Mouse (Mus musculus): ENCODE data around the gene Il24. TPM values are rescaled to one million over a fixed set of nuclear protein-coding genes. Genes with fewer than 3 reads are reported as not detected.

The Il24 gene
- polyA plus RNA-seq, 1 experiment from 2014 or later: not detected

DNA sequence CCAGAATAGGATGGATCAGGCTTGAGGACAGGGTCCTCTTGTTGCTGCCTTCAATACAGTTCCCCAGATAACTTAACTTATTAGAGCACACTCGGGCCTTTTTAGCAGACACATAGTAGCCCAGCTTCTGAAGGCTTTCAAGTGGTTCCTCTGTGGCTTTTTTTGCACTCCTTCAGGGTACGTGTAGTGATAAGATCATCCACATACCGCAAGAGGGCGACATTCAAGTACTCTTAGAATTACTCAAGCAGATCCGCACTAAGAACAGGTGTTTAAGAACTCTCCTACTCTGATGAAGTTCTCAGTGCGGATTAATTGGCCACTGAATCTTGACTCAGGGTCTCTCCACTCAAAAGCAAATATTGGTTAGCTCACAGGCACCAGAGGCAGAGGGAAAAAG, 49.0 kb downstream of the Il24 start:
- H3K9ac ChIP-seq (ENCODE audit: low read depth, low read length): no peak overlapping the region
- H3K36me3 ChIP-seq (ENCODE audit: control insufficient read depth, insufficient read depth): no peaks in the 10 kb centered on the region
- H3K27ac ChIP-seq (ENCODE audit: low read length): no peak overlapping the region
- H3K4me3 ChIP-seq (ENCODE audit: low read depth, low read length): no peak overlapping the region
- H3K4me1 ChIP-seq (ENCODE audit: control insufficient read depth, low read depth, low read length): no peaks in the 10 kb centered on the region; the same call in 1 of the 2 replicates
- H3K27me3 ChIP-seq (ENCODE audit: control insufficient read depth, insufficient read depth, low read depth, low read length): no peaks in the 10 kb centered on the region
- 29% methylated on average over 6 of the region's 6 CpGs for WGBS (ENCODE audit: insufficient replicate concordance)
- no peak overlapping the region for H3K4me2 ChIP-seq (ENCODE audit: low read depth, low read length)
- H3K9me3 ChIP-seq (replicated peaks; ENCODE audit: control insufficient read depth, low read length): no peaks in the 10 kb centered on the region
- ATAC-seq (ENCODE audit: low read depth): no peak

DNA sequence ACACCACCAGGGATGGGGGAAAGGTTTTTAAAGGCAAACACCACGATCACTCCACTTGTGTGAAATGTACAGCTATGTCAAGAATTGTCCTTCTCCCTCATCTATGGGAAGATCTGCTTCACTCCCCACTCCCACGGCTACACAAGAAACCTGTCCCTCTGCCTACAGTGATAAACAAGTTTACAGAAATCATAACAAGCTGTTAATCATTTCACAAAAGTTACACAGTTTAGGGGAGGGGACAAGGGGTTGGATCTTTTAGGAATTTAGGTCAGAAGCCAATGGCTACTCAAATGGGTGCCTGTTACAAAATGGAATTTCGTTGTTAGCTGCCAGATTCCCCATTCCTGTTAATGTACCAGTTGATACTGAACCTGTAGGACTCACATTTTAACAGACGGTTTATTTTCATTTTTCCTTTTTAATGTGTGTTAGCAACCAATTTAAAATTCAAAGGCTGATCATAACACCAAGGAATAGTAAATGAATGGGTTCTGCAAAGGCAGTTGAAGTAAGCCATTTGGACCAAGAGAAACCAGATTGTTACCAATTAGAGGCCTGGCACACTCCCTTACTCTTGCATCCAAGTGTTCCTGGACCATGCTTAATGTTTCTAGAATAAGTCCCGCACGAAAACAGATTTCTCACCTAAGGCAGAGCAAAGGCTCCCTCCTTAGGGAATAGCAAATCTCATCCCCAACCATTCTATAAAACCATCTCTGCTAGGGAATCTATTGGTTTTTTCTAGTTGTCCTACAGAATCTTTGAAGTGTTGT, 51.9 kb downstream of the Il24 start:
- no peak overlapping the region for H3K27ac ChIP-seq (ENCODE audit: low read length)
- peak; percentile 67 for ATAC-seq (ENCODE audit: low read depth)
- WGBS (ENCODE audit: insufficient replicate concordance): 52% methylated on average over 6 of the region's 6 CpGs
- H3K4me1 ChIP-seq (ENCODE audit: control insufficient read depth, low read depth, low read length): no peaks in the 10 kb centered on the region
- no peaks in the 10 kb centered on the region for H3K9me3 ChIP-seq (replicated peaks; ENCODE audit: control insufficient read depth, low read length)
- H3K9ac ChIP-seq (ENCODE audit: low read depth, low read length): no peak overlapping the region
- H3K4me3 ChIP-seq (ENCODE audit: low read depth, low read length): no peak overlapping the region
- H3K27me3 ChIP-seq (ENCODE audit: control insufficient read depth, insufficient read depth, low read depth, low read length): no peaks in the 10 kb centered on the region
- H3K36me3 ChIP-seq (ENCODE audit: control insufficient read depth, insufficient read depth): no peaks in the 10 kb centered on the region
- H3K4me2 ChIP-seq (ENCODE audit: low read depth, low read length): no peak overlapping the region

DNA sequence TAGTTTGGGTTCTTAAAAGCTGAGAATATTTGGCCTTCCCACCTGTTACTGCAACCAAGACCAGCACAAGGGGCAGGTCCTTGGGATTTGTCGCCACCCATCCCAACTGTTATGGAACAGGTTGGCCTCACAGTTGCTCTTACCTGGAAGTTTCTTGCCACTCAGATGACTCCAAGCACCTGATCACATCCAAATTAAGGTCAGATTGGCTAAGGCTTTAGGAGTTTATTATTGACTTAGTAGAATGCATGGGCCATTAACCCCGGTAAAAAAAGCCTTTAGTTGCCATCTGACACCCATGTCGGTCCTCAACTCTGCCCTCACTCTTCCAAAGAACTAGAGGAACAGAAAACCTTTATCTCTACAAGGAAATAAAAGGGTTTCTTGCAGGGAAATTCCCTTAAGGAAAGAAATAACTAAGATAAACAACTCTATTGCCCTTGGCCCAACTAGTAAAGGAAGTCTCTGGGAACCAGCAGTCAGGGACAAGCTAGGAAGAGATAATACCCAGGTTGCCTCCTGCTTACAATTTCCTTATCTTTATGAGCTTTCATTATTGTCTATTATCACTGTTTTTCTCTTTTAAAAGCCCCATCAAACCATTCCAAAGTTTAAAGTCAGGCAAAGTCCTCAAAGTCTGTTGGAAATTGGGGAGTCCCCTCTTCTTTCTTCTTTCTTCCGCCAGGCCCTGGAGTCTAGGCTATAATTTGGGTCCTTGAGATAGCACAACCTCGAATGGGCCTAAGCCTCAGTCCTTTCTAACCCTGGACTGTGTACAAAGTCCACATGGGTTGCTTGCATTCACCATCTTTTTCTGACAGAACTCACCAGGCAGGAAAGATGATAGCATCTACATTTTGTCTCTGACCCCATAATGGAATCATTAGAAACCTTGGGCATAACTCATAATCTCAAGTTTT, 54.8 kb downstream of the Il24 start:
- H3K4me3 ChIP-seq (ENCODE audit: low read depth, low read length): no peak overlapping the region
- H3K36me3 ChIP-seq (ENCODE audit: control insufficient read depth, insufficient read depth): no peaks in the 10 kb centered on the region
- no peaks in the 10 kb centered on the region for H3K9me3 ChIP-seq (replicated peaks; ENCODE audit: control insufficient read depth, low read length)
- no peak overlapping the region for H3K9ac ChIP-seq (ENCODE audit: low read depth, low read length)
- no peak for ATAC-seq (ENCODE audit: low read depth)
- H3K4me2 ChIP-seq (ENCODE audit: low read depth, low read length): no peak overlapping the region
- no peak overlapping the region for H3K27ac ChIP-seq (ENCODE audit: low read length)
- WGBS (ENCODE audit: insufficient replicate concordance): 52% methylated on average over 5 of the region's 5 CpGs
- H3K27me3 ChIP-seq (ENCODE audit: control insufficient read depth, insufficient read depth, low read depth, low read length): no peaks in the 10 kb centered on the region
- 0 out of 2 replicates have a peak, but pooled peaks cover 3% of the 10 kb centered on the region for H3K4me1 ChIP-seq (ENCODE audit: control insufficient read depth, low read depth, low read length)

Other genes starting within 250 kb of the Il24 start
- gene C4bp, start 225.8 kb downstream of the Il24 start, polyA plus RNA-seq (2015; fragmentation: Nextera tagmentation; extraction: Ambion mirVana): 5.2 and 5.3 TPM in 2 replicates
- gene Gm29427, start 171.7 kb downstream of the Il24 start, polyA plus RNA-seq (2015; fragmentation: Nextera tagmentation; extraction: Ambion mirVana): not detected in 2 replicates
- gene Yod1, start 170.1 kb downstream of the Il24 start, polyA plus RNA-seq (2015; fragmentation: Nextera tagmentation; extraction: Ambion mirVana): 40.7 and 43.1 TPM in 2 replicates
- gene Pfkfb2, start 158.2 kb downstream of the Il24 start, polyA plus RNA-seq (2015; fragmentation: Nextera tagmentation; extraction: Ambion mirVana): 5.1 and 5.2 TPM in 2 replicates
- 6.2 and 7.3 TPM in 2 replicates for gene AA986860, start 155.5 kb downstream of the Il24 start, polyA plus RNA-seq (2015; fragmentation: Nextera tagmentation; extraction: Ambion mirVana)
- not detected in 2 replicates for gene Fcamr, start 86.6 kb downstream of the Il24 start, polyA plus RNA-seq (2015; fragmentation: Nextera tagmentation; extraction: Ambion mirVana)
- gene Pigr, start 60.8 kb downstream of the Il24 start, polyA plus RNA-seq (2015; fragmentation: Nextera tagmentation; extraction: Ambion mirVana): 0.48 and 0.50 TPM in 2 replicates
- gene Fcmr, start 21.8 kb downstream of the Il24 start, polyA plus RNA-seq (2015; fragmentation: Nextera tagmentation; extraction: Ambion mirVana): not detected in 2 replicates
- gene Il20, start 24.0 kb upstream of the Il24 start, polyA plus RNA-seq (2015; fragmentation: Nextera tagmentation; extraction: Ambion mirVana): not detected in 2 replicates
- not detected in 2 replicates for gene Il19, start 52.7 kb upstream of the Il24 start, polyA plus RNA-seq (2015; fragmentation: Nextera tagmentation; extraction: Ambion mirVana)
- gene Il10, start 132.4 kb upstream of the Il24 start, polyA plus RNA-seq (2015; fragmentation: Nextera tagmentation; extraction: Ambion mirVana): not detected in 2 replicates
- 6.4 and 10.8 TPM in 2 replicates for gene Mapkapk2, start 210.4 kb upstream of the Il24 start, polyA plus RNA-seq (2015; fragmentation: Nextera tagmentation; extraction: Ambion mirVana)